Mouse (Mus musculus) limb, embryonic 14.5 days (tissue): ENCODE data around the gene Dmxl2. TPM values are rescaled to one million over a fixed set of nuclear protein-coding genes. Genes with fewer than 3 reads are reported as not detected.

Source experiments
- ATAC-seq: fragments of 200-750 bp; cut with Nextera tagmentation; 2 replicates; pipeline ENCODE4 v1.8.0; 2017; ENCODE audit warnings: low read depth, moderate number of reproducible peaks, moderate TSS enrichment; ENCODE audit not compliant: low FRiP score
- DNase-seq: peaks from one replicate; pipeline ENCODE4 v3.0.0-alpha.2; 2015; ENCODE audit warnings: low spot score
- H3K27ac ChIP-seq: fragments of 300-500 bp; sonication (generic); replicated peaks from 2 replicates; pipeline ENCODE4 v1.5.1; 2014; ENCODE audit warnings: low read depth, mild to moderate bottlenecking, low read length, moderate library complexity, mixed read lengths
- H3K27me3 ChIP-seq: fragments of 300-500 bp; sonication (generic); 2 replicates; pipeline ENCODE4 v1.6.1; 2014; ENCODE audit warnings: low read length, mixed read lengths; ENCODE audit not compliant: control insufficient read depth, insufficient read depth
- H3K36me3 ChIP-seq: fragments of 300-500 bp; sonication (generic); 2 replicates; pipeline ENCODE4 v1.6.1; 2014; ENCODE audit warnings: mild to moderate bottlenecking, low read length, moderate library complexity, mixed read lengths; ENCODE audit not compliant: control insufficient read depth, insufficient read depth
- H3K4me1 ChIP-seq: fragments of 300-500 bp; sonication (generic); 2 replicates; pipeline ENCODE4 v1.6.1; 2014; ENCODE audit warnings: antibody characterized with exemption, low read length, mixed read lengths; ENCODE audit not compliant: control insufficient read depth, insufficient read depth
- H3K4me2 ChIP-seq: fragments of 300-500 bp; sonication (generic); replicated peaks from 2 replicates; pipeline ENCODE4 v1.6.1; 2014; ENCODE audit warnings: low read depth, mild to moderate bottlenecking, low read length, moderate library complexity; ENCODE audit not compliant: severe bottlenecking
- H3K4me3 ChIP-seq: fragments of 300-500 bp; sonication (generic); replicated peaks from 2 replicates; pipeline ENCODE4 v1.5.1; 2014; ENCODE audit warnings: low read length
- H3K9ac ChIP-seq: fragments of 300-500 bp; sonication (generic); 2 replicates; pipeline ENCODE4 v1.6.1; 2014; ENCODE audit warnings: mild to moderate bottlenecking, low read depth, low read length, moderate library complexity; ENCODE audit not compliant: severe bottlenecking
- H3K9me3 ChIP-seq: fragments of 300-500 bp; sonication (generic); 2 replicates; pipeline ENCODE4 v1.6.1; 2016; ENCODE audit warnings: low read length; ENCODE audit not compliant: control insufficient read depth
- POLR2A ChIP-seq: fragments of 200-500 bp; IDR thresholded peaks from 2 replicates; pipeline ENCODE4 v1.8.0; 2012; ENCODE audit warnings: inconsistent platforms, mild to moderate bottlenecking, moderate library complexity, borderline replicate concordance; ENCODE audit not compliant: insufficient read depth, insufficient read length; ENCODE audit errors: extremely low read depth
- WGBS: fragments of 180-500 bp; shearing (Covaris S2); extraction: QIAGEN DNeasy Blood & Tissue Kit; methylation state at CpG from one replicate; pipeline ENCODE4 v1.1.7; 2014; 5-methylcytosine and 5-hydroxymethylcytosine counted together
- polyA plus RNA-seq, 2 experiments: library from polyadenylated mRNA; depleted of rRNA in 1 of 2; stranded (reverse) in 1 of 2; unstranded in 1 of 2; fragments of >200 nt; fragmentation: Nextera tagmentation in 1 of 2; extraction: Ambion mirVana in 1 of 2; gene quantifications; 2 replicates each; pipeline versions ENCODE4 v1.2.1 to v1.2.3; 2012 to 2014

Gene Dmxl2
- polyA plus RNA-seq, 2 experiments, result 6.4 to 7.9 TPM

DNA sequence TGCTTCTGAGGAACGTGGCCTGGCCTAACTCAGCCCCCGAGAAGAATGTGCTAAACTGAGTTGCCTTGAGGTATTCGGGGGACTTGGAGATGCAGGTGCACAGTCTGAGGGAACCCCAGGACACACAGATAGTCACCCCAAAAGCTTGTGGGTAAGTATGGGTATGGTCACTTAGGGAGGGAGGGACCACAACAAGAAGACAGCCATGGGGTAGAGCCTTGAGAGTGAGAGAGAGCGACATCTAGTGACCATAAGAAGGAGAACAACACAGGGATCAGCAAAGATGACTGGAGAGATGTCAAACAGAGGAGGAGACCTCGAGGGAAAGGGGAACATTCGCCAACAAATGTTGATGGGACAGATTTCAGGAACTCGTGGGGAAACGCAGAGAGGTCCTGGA, 178.0 kb downstream of the Dmxl2 start:
- Histone ChIP-seq H3K27ac (no peak overlapping the region), H3K27me3 (no peaks in the 10 kb centered on the region), H3K9me3 (no peaks in the 10 kb centered on the region), H3K4me2 (no peak overlapping the region), H3K4me1 (0 out of 2 replicates have a peak, but pooled peaks cover 3% of the 10 kb centered on the region), H3K9ac (no peak overlapping the region), H3K36me3 (no peaks in the 10 kb centered on the region), H3K4me3 (no peak overlapping the region)
- 47% methylated on average over 8 of the region's 8 CpGs for WGBS
- TF ChIP-seq POLR2A, result no peak
- no peak for ATAC-seq
- DNase-seq, result no peak

DNA sequence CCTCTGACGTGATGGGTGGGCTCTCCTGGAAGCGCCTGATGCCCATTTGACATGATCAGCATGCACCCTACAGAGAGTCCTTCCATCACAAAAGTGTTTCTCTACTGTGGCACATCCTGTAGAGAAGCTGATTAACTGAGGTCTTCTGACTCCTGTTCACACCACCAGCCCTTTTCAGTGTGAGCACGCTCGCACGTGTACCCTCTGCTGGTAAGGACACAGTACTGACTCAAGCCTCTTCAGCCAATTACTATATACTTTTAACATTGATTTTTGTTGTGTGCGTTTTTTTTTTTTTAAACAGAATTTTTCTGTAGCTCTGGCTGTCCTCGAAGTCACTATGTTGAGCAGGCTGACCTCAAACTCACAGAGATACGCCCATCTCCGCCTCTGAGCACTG, 185.1 kb downstream of the Dmxl2 start:
- Histone ChIP-seq H3K27ac (no peak overlapping the region), H3K9me3 (no peaks in the 10 kb centered on the region), H3K4me3 (no peak overlapping the region), H3K27me3 (no peaks in the 10 kb centered on the region), H3K4me1 (0 out of 2 replicates have a peak, but pooled peaks cover 3% of the 10 kb centered on the region), H3K9ac (no peak overlapping the region), H3K36me3 (no peaks in the 10 kb centered on the region), H3K4me2 (no peak overlapping the region)
- no peak for DNase-seq
- no peak for ATAC-seq
- WGBS, result 78% methylated on average over 9 of the region's 9 CpGs
- no peak for TF ChIP-seq POLR2A

Other genes with a start within 250 kb of the Dmxl2 start
- gene Cyp19a1, start 233.5 kb downstream of the Dmxl2 start, polyA plus RNA-seq (2012; rRNA removed), result not detected in 2 replicates
- gene Cyp19a1, start 233.5 kb downstream of the Dmxl2 start, polyA plus RNA-seq (2014; fragmentation: Nextera tagmentation; extraction: Ambion mirVana), result 0.10 TPM in 1 of 2 replicates, not detected in the other
- gene Gldn, start 215.1 kb downstream of the Dmxl2 start, polyA plus RNA-seq (2012; rRNA removed), result 0.45 and 0.49 TPM in 2 replicates
- 0.72 and 0.79 TPM in 2 replicates for gene Gldn, start 215.1 kb downstream of the Dmxl2 start, polyA plus RNA-seq (2014; fragmentation: Nextera tagmentation; extraction: Ambion mirVana)
- not detected in 2 replicates for gene Sh2d7, start 37.4 kb upstream of the Dmxl2 start, polyA plus RNA-seq (2012; rRNA removed)
- not detected in 2 replicates for gene Sh2d7, start 37.4 kb upstream of the Dmxl2 start, polyA plus RNA-seq (2014; fragmentation: Nextera tagmentation; extraction: Ambion mirVana)
- gene Cib2, start 58.6 kb upstream of the Dmxl2 start, polyA plus RNA-seq (2012; rRNA removed), result 13.4 and 14.3 TPM in 2 replicates
- gene Cib2, start 58.6 kb upstream of the Dmxl2 start, polyA plus RNA-seq (2014; fragmentation: Nextera tagmentation; extraction: Ambion mirVana), result 26.5 and 31.6 TPM in 2 replicates
- 55.4 and 56.6 TPM in 2 replicates for gene Idh3a, start 84.7 kb upstream of the Dmxl2 start, polyA plus RNA-seq (2012; rRNA removed)
- gene Idh3a, start 84.7 kb upstream of the Dmxl2 start, polyA plus RNA-seq (2014; fragmentation: Nextera tagmentation; extraction: Ambion mirVana), result 102 and 103 TPM in 2 replicates
- gene Acsbg1, start 160.2 kb upstream of the Dmxl2 start, polyA plus RNA-seq (2012; rRNA removed), result 0.40 and 0.77 TPM in 2 replicates
- gene Acsbg1, start 160.2 kb upstream of the Dmxl2 start, polyA plus RNA-seq (2014; fragmentation: Nextera tagmentation; extraction: Ambion mirVana), result 0.18 and 0.51 TPM in 2 replicates
- 12.0 and 12.1 TPM in 2 replicates for gene Dnaja4, start 197.2 kb upstream of the Dmxl2 start, polyA plus RNA-seq (2012; rRNA removed)
- 11.2 and 13.0 TPM in 2 replicates for gene Dnaja4, start 197.2 kb upstream of the Dmxl2 start, polyA plus RNA-seq (2014; fragmentation: Nextera tagmentation; extraction: Ambion mirVana)
- 96.1 and 105 TPM in 2 replicates for gene Wdr61, start 232.9 kb upstream of the Dmxl2 start, polyA plus RNA-seq (2012; rRNA removed)
- 159 and 161 TPM in 2 replicates for gene Wdr61, start 232.9 kb upstream of the Dmxl2 start, polyA plus RNA-seq (2014; fragmentation: Nextera tagmentation; extraction: Ambion mirVana)